ENCODE assay signal across 8 mouse cellular contexts in the genomic region with DNA sequence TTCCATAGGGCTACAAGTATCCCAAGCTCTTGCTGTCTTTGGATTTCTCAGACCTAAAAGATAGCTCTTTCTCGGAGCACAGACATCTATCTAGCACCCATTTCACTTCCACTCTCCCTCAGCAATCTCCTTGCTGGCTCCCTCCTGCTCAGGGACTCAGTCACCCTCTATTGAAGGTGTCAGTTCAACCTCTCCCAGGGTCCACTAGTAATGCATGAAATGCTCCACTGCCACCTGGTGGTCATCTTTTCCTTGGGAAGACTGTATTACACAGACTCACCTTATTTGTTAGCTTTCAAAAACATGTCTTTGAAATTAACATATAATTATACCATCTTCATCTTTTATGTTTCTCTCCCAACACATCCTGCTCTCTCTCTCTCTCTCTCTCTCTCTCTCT.
DNase-seq lines count a peak whose midpoint lies in the region; ATAC-seq and TF ChIP-seq lines count a peak whose summit lies in the region.

No protein-coding gene starts in this region.

- H3K4me3 ChIP-seq in liver, adult 2 months (ENCODE audit: insufficient read depth, low read depth, low read length): no peak overlapping the region
- H3K4me3 ChIP-seq in liver, embryonic 12.5 days: no peak overlapping the region
- no peak overlapping the region for H3K4me3 ChIP-seq in liver, postnatal 0 days (ENCODE audit: low read depth, low read length)

- DNase-seq in liver, adult 2 months (ENCODE audit: extremely low read depth, low read depth, low spot score): peak; percentile 67
- DNase-seq in cerebellum, adult 9-10 months: peak; percentile 26
- DNase-seq in gastrocnemius, adult 8-10 months (ENCODE audit: low spot score in 2 of 2): peak; percentile 19 to 23
- peak; percentile 57 to 83 for DNase-seq in kidney, postnatal 25 days
- peak; percentile 60 for DNase-seq in liver, postnatal 0 days
- peak; percentile 71 for DNase-seq in retina, postnatal 1 day
- DNase-seq in spleen, postnatal 10 days (ENCODE audit: low spot score in 2 of 2): no peak

- TF ChIP-seq POLR2A in liver, adult 2 months (IDR thresholded peaks at IDR 0.05; ENCODE audit: extremely low read depth, insufficient read depth, low read length): no peak

- no peaks in the 10 kb centered on the region for H3K4me1 ChIP-seq in liver, adult 2 months (ENCODE audit: control insufficient read depth, insufficient read depth, low read length)
- no peaks in the 10 kb centered on the region for H3K4me1 ChIP-seq in liver, embryonic 12.5 days
- H3K4me1 ChIP-seq in liver, postnatal 0 days (ENCODE audit: insufficient read depth): no peaks in the 10 kb centered on the region

- ATAC-seq in liver, embryonic 12.5 days: no peak
- ATAC-seq in liver, postnatal 0 days: peak; percentile 72

- peak; percentile 47; the same call in 1 of the 2 replicates for TF ChIP-seq CTCF in liver, adult 2 months (IDR thresholded peaks at IDR 0.05; ENCODE audit: low read depth, low read length)
- TF ChIP-seq CTCF in liver, postnatal 0 days (IDR thresholded peaks at IDR 0.05; ENCODE audit: low read depth): peak; percentile 72

- no peak for TF ChIP-seq EP300 in liver, postnatal 0 days (IDR thresholded peaks at IDR 0.05; ENCODE audit: low read depth)

- no peaks in the 10 kb centered on the region for H3K36me3 ChIP-seq in liver, adult 2 months (ENCODE audit: control insufficient read depth, insufficient read depth, low read length)
- no peaks in the 10 kb centered on the region for H3K36me3 ChIP-seq in liver, embryonic 12.5 days
- H3K36me3 ChIP-seq in liver, postnatal 0 days (replicated peaks; ENCODE audit: insufficient read depth, low read length): no peaks in the 10 kb centered on the region

- no peak overlapping the region for H3K4me2 ChIP-seq in liver, embryonic 12.5 days
- H3K4me2 ChIP-seq in liver, postnatal 0 days (ENCODE audit: low read depth, low read length): no peak overlapping the region

- 28% methylated on average over 1 of the region's 1 CpGs for WGBS in liver, adult 2 months
- WGBS in liver, embryonic 12.5 days (ENCODE audit: insufficient replicate concordance): 46% methylated on average over 1 of the region's 1 CpGs
- WGBS in liver, postnatal 0 days (ENCODE audit: insufficient replicate concordance): 31% methylated on average over 1 of the region's 1 CpGs

- no peaks in the 10 kb centered on the region for H3K79me2 ChIP-seq in liver, adult 2 months (ENCODE audit: control insufficient read depth, insufficient read depth, low read length)

- H3K9me3 ChIP-seq in liver, embryonic 12.5 days (replicated peaks): no peaks in the 10 kb centered on the region
- H3K9me3 ChIP-seq in liver, postnatal 0 days (ENCODE audit: low read length): no peaks in the 10 kb centered on the region

- no peak overlapping the region for H3K27ac ChIP-seq in liver, adult 2 months (replicated peaks; ENCODE audit: insufficient read depth, low read depth, low read length)
- no peak overlapping the region for H3K27ac ChIP-seq in liver, embryonic 12.5 days
- H3K27ac ChIP-seq in liver, postnatal 0 days (ENCODE audit: low read depth): no peak overlapping the region

- no peaks in the 10 kb centered on the region for H3K27me3 ChIP-seq in liver, adult 2 months (ENCODE audit: control insufficient read depth, insufficient read depth, low read length)
- no peaks in the 10 kb centered on the region for H3K27me3 ChIP-seq in liver, embryonic 12.5 days (replicated peaks)
- no peaks in the 10 kb centered on the region for H3K27me3 ChIP-seq in liver, postnatal 0 days (ENCODE audit: insufficient read depth, low read length)

- H3K9ac ChIP-seq in liver, adult 2 months (ENCODE audit: low read depth, low read length): no peak overlapping the region
- H3K9ac ChIP-seq in liver, embryonic 12.5 days: no peak overlapping the region
- no peak overlapping the region for H3K9ac ChIP-seq in liver, postnatal 0 days (replicated peaks)

Comparison
In these comparisons a context has a peak if more than half of its experiments do, and no peak if none do; other contexts are left out.
1. DNase-seq: peak in liver, adult 2 months (single experiment), cerebellum, adult 9-10 months (single experiment), gastrocnemius, adult 8-10 months (2 of 2), kidney, postnatal 25 days (2 of 2), liver, postnatal 0 days (single experiment) and retina, postnatal 1 day (single experiment); none in spleen, postnatal 10 days (0 of 2).